Mouse (Mus musculus) common myeloid progenitor, adult 5-6 weeks (primary cell): ENCODE measurements around the gene Csnk1g1. TPM values are rescaled to one million over a fixed set of nuclear protein-coding genes. Genes with fewer than 3 reads are reported as not detected.

Source experiments
- ATAC-seq: replicated peaks from 2 replicates; pipeline ENCODE4 v1.8.0; 2016; ENCODE audit warnings: low read depth, mild to moderate bottlenecking, moderate TSS enrichment, inconsistent platforms; ENCODE audit not compliant: poor library complexity, severe bottlenecking
- total RNA-seq: library from RNA; stranded (forward); fragments of 200-1000, 187-1606 nt; gene quantifications from 2 replicates; pipeline ENCODE4 v1.2.3, GENCODE M21; 2017

Gene Csnk1g1
- 29.1 and 36.9 TPM in 2 replicates for total RNA-seq

DNA sequence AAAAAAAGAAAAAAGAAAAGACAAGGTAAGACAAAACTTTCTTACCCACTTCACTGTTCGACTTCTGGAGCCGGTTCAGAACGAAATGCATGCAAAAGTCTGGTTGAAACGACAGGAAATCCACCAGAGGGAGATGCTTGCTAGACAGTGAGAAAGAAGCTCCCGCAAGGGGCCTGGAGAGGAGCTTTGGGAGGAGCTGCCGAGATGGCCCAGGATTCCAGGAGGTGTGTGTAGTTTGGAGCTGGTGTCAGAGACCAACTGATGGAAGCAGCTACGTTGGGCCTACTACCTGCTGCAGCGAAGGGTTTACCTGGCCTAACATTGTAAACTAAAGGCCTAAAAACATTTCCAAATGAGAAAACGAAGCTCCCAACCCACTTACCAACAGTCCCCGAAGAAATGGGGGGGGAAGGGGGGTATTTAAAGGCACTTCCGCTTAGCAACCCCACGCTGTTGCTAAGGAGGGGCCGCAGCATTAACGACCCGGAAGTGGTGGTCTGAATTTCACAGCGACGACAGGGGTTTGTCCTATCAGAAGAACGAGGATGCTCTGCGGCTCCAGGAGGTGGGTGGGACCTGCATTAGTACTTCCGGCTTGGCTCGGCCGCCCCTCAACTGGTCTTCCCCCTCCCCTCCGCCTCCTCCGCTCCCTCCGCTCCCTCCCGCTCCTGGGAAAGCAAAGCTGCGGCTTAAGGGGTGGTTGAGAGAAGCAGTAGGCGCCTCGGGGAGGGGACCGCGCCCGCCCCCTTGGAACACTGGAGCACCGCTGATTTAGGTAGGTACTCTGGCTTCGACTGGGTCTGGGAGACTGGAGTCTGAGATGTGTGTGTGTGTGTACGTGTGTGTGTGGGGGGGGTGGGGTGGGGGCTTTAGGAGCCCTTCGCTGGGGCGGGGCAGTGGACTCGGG, at the start of gene Csnk1g1, which contains the start of gene Trip4:
Gene Csnk1g1 (plus strand): TSS at position 531 of the 907 bp plus-strand sequence.
Gene Trip4 (minus strand): TSS at position 401 of the 907 bp plus-strand sequence.
- ATAC-seq, result peak; percentile 97

DNA sequence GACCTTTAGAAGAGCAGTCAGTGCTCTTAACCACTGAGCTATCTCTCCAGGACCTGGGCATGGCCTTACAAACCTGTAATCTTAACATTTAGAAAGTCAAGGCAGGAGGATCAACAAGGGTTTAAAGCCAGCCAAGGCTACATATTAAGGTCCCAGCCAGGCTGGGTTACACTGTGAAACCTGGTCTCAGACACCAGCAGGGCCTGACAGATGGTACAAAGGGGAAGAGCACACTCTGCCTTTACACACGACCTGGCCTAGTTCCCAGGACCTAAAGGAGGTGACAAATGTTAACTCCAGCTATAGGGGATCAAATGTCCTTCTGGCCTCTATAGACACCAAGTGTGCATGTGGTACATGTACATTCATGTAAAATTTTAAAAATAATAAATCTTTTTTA, 49.1 kb upstream of the Csnk1g1 start:
- no peak for ATAC-seq

DNA sequence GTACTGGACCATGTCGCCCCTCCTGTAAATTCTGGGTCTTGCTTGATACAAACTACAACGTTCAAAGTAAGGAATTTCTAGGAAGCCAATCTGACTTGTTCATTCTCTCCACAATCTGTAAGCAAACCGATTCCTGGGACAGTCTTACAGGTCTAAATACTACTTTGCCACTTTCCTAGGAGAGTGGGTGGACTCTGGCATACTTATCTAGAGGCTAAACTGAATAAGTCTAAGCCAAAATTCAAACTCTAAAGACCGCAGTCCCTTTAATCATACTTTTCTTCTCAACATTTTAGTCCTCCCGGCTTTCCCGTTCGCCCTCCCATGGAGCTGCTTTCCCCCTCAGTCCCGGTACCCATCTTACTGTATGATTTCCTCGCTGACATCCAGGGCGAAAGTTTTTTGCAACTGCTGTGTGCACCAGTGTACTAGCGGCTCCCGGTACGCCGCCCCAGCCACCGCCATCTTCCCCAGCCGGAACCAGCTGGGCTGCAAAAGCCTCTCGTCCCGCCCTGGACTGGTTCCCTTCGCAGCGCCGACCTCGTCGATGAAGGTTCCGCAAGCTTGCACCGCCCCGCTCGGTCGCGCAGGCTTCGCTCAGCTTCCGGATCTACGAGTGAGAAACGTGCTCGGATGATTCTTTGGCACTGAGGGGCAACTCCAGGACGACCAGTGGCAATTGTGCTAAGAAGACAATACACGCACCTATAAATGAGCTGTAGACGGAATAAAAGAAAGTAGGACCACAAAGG, 24.0 kb upstream of the Csnk1g1 start:
- ATAC-seq, result peak; percentile 100

DNA sequence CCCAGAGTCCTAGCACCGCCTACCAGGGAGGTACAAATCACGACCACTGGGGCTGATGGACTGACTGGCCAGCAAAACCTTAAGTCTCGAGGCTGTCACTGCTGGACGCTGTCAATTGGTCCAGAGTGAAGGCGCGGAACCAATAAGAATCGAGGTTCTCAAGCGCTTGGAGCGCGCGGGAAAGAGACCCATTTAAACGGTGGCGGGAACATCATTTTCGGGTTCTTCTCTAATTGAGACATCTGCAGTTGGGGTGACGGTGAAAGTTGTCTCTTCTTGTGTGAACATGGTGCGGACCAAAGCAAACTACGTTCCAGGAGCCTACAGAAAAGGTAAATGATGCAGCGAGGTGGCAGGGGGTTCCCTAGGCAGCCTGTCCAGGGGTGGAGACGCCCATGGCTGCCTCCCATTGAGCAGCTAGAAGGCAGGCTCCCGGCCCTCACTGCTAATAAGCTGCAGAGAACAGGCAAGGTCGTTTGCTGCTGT, 18.5 kb upstream of the Csnk1g1 start, which contains the start of gene Pclaf:
Gene Pclaf (plus strand): TSS at position 95 of the 486 bp plus-strand sequence.
- peak; percentile 98 for ATAC-seq

DNA sequence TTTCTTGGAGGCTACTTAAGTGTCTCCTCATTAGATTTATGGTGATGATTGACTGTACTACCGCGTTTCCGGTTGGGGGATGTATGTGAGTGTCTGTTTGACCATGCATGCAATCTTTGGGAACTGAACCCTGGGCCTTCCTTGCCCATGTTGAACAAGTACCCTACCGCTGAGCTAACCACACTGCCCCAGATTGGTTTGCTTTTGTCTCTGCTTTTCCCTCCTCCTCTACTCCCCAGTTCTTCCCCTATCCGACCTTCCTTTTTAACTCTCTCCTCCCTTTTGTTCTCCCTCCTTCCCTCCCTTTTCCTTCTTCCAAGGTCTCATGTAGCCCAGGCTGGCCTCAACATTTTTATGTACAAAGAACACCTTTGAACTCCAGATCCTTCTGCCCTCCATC, 17.6 kb upstream of the Csnk1g1 start:
- ATAC-seq, result no peak

DNA sequence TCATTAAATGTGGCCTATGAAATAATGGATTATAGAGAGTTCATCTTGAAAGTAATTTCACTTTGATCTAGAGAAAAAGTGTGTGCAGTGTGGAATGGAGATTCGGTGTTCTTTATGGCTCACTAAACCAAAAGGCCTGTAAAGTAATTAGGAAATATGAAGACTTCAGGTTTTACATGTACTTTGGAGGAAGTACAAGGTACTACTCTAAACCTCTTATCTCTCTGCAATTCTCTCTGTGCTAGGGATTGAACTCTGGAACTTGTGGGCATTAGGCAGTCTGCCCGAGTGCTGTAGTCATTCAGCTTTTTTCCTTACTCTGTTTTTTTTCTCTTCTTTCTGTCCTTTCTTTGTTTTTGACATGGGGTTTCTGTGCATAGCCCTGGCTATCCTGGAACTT, 11.7 kb upstream of the Csnk1g1 start:
- no peak for ATAC-seq

DNA sequence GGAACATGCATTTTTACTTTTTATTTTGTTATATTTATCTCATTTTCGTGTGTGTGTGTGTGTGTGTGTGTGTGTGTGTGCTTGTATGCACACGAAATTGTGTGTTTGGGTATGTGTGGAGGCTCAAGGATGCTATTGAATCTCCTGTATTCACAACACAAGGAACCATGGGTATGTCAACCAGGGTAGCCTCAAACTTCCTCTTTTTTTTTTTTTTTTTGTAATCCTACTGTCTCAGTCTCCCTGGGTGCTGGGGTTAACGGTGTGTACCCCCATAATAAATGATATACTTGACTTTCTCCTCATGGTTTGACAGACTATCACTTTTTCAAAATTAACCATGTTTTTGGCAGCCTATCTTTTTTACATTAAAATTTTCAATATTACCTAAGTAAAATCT, 5.8 kb upstream of the Csnk1g1 start:
- 0 out of 2 replicates have a peak, but pooled peaks have one; percentile 47 for ATAC-seq

DNA sequence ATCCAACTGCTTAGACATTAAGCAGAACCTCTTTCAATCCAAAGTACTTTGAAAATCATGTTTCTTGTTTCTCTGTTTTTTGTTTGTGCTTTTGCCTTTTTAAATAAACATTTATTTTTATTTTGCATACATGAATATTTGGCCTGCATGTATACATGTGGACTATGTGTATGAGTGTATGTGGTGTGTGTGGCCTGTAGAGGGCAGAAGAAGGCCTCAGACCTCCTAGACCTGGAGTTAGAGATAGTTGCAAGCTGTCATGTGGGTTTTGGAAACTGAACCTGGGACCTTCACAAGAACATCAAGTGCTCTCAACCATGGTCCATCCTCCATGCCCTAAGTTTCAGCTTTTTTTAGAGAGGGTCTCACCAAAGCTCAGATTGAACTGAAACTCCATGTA, 5.3 kb upstream of the Csnk1g1 start:
- ATAC-seq, result peak; percentile 65; the same call in 1 of the 2 replicates

DNA sequence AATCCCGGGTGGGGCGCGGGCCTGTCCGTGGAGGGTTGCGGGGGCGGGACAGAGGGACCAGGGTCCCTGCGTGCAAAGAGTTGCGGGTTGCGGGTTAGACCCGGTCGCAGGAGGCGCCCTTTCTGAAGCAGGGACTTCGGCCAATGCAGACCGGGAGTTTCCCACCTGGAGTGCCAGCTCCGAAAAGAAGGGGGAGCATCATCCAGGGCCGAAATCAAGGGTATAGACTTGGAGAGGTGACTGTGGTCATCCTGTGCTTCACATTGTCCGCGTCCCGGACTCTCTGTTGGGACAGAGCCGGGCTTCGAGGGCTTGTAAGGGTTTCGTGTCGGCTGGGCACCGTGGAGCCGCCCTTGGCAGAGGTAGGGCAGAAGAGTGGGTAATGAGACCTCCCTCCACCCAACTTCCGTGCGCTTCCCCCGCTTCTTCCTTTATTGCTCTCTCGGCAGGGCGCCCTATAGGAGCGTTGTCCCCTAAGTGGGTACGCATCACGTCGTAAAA, 627 bp downstream of the Csnk1g1 start:
- peak; percentile 61 for ATAC-seq

DNA sequence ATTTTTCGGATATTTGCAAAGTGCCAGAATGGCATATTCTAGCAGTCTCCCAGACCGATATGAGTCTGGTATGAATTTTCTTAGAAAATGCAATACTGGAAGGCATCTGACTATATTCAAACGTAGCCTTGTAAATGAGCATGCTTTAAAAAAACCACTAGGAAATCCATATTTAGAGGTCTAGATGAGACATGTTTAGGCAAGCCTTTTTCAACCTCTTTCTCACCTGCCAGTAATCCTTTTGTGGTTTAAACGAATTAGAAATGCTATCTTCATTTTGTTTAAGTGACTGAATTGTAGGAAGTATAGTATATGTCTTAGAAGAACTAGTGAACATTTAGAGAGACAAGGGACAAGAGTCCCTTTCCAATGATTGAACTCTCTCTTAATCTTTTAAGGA, 1.1 kb downstream of the Csnk1g1 start:
- no peak for ATAC-seq

DNA sequence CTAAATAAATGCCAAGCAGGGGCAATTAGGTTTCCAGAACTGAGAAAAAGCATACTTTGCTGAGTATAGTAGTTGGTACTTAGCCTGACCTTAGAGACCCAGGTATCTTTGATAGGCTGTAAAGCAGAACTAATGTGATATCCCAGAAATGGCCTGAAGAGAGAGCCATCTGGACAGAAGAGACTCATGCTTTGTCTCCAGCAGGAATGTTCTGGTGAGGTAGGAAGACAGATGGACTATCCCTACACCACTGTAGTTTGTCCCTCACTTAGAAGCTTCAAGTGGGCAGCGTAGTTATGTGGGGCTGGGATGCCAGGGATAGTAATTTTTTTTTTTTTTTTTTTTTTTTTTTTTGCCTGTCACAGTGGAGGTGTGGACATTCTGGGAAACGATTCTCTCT, 5.3 kb downstream of the Csnk1g1 start:
- ATAC-seq, result no peak

DNA sequence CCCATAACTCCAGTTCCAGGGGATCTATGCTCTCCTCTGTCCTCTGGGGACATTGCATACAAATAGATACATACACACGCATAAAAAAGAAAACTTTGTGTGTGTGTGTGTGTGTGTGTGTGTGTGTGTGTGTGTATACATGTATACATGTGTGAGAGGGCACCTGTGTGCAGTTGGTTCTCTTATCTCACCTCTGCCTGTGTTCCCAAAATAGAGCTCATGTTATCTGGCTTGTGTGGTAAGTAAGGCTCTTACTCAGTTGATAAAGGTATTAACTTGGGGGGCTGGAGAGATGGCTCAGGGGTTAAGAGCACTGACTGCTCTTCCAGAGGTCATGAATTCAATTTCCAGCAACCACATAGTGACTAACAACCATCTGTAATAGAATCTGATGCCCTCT, 8.3 kb downstream of the Csnk1g1 start:
- no peak for ATAC-seq

DNA sequence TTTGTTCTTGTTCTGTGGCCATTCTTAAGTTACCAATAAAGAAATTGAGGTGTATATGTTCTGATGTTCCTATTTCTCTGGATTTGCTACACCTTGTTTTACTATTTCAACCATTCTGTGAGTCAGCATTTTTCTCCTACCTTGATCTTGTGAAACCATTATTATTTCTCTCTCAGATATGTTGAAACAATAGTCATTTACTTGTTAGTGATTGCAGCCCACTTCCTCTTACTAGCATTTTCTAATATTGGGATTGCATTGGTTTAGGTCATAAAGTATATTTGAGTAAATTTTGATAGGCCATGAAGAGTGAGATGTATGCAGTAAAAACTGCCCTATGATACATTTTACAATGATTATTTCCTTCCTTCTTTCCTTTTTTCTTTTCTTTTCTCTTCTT, 19.7 kb downstream of the Csnk1g1 start:
- no peak for ATAC-seq

DNA sequence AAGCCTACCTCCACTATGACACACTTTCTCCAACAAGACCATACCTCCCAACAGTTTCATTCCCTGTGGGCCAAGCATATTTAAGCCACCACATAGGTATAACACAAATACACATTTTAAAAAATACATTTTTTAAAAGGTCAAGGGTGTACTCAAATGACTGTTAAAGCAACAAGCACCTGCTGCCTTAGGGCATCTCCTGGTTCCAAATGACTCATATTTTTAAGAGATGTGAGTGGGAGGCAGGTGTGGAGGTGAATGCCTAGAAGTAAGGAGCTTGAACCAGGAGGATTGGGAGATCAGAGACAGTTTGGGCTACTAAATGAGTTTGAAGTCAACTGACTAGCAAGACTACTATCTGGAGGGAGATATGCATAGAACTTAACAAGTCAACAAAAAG, 21.1 kb downstream of the Csnk1g1 start:
- ATAC-seq, result no peak

DNA sequence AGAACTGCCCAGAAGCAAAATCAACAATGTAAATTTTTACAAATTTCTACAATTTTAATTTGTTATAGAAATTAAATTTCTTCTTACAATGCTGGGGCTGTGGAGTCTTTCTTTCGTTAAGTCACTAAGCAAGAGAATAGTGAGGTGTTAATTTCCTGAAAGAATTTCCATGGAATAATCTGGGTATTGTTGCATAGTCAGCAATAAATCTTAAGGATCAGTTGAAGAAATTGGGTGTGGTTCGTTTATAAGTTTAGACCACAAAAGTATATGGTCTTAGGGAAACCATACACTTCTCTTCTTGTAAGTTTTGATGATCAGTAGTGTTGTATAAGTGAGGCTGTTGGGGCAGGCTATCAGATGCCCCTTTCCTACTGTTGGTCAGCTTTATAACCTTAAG, 28.8 kb downstream of the Csnk1g1 start:
- ATAC-seq, result no peak

DNA sequence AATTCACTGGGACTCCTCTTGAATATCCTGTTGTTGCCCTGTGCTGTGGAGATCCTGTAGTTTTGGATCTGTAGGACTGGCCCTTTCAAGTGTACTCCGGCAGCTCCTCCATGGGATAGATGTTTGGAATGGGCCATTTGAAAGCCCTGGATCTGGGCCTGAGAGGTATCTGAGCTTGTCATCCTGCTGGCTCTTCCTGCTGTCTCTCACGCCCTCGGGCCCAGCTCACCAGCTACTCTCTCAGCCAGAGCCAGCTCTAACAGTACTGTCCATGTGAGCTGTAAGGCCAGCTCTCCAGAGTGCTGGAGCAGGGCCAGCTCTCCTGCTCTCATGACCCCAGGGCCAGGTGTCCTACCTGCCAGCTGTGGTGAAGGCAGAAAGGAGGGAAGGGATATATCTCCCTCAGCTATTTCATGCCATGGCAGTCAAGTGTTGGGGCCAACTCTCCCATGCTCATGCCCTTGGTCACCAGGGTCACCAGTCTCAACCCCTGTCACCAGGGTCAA, 42.4 kb downstream of the Csnk1g1 start:
- no peak for ATAC-seq

DNA sequence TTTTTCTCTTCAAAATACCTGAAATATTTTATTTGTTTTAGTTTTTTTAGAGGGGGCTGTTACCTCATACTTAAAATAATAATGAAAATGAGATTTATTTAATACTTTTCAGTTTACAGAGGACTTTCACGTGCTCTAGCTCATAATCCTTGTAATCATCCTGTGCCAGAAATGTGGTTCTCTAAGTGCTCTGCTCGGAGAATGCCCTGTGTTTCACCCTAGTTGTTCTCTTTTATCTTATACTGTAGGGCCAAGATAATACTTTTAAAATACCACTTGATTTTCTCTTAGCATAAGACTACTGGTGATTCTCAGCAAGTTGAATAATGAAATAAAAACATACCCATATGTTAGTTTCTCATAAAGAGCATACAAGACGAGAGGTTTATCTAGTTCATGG, 61.3 kb downstream of the Csnk1g1 start:
- ATAC-seq, result no peak

DNA sequence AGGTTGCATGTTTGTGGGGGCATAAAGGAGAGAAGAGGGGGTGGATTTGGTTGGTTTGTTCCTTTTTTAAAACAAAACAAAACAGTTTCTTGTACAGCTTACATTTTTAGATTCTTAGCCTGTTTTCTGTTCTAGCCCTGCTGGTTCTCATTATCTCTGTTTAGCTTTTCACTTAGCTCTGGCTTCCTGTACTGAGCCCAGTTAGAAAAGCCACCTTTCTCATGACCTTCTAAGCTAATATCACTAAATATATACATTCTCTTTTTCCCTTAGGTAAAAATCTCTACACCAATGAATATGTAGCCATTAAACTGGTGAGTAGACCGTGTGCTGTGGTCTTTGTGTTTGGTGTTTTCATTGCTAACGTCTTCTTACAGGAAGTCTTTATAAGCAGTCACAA, 64.5 kb downstream of the Csnk1g1 start:
- ATAC-seq, result no peak

DNA sequence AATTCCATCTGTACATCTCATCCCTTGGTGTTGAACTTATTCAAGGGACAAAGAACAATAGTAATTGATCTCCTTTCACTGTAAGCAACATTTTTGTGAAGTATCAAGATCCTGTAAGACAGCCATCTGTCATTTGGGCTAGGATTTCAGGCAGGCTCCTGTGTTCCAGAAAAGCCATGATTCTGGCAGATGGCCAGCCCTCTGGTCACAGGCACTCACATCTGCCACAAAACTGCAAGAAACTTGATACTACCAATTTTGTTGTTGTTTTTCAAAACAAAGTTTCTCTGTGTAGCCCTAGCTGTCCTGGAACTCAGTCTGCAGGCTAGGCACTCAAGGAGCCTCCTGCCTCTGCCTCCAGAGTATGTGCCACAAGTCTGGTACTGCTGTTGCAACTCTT, 67.2 kb downstream of the Csnk1g1 start:
- ATAC-seq, result no peak

DNA sequence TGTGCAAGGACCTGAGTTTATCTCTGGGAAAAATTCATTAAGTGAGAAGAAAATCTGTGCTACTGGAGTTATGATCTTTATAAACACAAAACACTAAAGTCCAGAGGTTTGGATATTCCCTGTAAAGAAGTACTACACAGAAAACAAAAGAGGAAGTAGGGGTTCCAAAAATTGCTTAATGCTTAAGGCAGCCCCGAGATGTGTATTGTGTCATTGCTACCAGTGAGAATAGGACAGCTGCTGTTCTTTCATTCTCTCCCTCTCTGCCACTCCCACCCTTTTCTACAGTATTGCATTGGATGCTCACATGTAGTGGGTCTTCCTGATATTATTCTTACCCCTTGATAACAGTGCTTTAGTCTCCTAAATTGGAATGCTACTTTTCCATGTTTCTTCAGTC, 74.1 kb downstream of the Csnk1g1 start:
- peak; percentile 82 for ATAC-seq
